Mouse (Mus musculus) cerebellum, adult 11 months (tissue): ENCODE measurements around the gene Lrmda.
"Not testable (repeated sequence)": the region's sequence is repeated elsewhere in the genome, so short reads cannot be mapped to it uniquely, and the experiment has no call there.

Experiments
- DNase-seq: peaks from one replicate; pipeline ENCODE4 v3.0.0; 2022

The Lrmda gene

DNA sequence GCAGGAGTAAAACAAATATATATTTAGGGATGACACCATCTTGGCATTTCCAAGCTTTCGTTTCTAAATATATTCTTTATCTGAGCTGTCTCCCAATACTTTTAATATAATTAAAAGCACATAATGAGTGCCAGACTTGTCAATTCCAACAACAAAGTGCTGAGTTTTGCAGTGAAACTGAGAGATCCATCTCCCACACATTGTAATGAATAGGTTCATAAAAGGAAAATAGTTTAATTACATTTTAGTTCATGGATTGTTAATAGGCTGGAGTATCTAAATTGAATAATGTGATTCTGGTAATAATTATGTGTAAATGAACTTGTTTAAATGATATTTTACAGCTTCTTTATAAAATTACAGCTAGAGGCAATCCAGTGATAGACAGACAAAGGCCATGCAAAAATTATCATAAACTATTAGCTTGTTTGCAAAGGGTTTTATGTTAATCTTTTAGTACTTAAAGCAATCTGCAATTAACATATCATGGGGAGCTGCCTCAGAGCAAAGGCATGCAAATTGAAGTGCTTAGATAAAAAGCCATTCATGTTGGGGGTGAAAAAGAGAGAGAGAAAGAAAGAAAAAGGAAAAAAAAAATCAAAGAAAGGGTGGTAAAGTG, 725.9 kb downstream of the Lrmda start:
- no peak for DNase-seq

DNA sequence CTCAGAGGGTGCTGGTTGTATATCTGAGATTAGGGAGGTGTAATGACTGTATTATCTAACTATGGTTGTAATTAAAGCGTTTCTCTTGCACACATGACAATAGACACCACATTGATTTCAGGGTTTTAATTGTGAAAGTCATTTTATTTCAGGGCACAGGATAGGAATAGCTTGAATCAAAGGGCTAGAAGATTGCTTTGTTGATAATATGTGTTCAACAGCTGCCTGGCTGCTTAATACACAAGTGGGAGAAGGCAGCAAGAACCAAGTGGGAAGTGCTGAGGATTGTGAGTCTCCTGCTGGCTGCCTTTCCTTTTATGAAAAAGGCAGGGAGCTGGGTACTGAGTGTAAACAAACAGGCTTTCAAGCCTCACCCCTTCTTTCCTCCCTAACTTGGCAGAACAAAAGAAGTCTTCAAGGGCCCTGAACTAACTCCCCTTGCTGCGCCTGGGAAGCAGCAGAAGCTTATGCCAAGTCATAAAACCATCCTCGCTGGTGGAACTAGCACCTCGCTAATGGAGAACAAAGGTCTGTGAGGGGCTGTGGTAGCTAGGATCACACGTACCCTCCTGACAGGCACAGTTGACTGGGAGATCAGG, 726.5 kb downstream of the Lrmda start:
- DNase-seq, result no peak

DNA sequence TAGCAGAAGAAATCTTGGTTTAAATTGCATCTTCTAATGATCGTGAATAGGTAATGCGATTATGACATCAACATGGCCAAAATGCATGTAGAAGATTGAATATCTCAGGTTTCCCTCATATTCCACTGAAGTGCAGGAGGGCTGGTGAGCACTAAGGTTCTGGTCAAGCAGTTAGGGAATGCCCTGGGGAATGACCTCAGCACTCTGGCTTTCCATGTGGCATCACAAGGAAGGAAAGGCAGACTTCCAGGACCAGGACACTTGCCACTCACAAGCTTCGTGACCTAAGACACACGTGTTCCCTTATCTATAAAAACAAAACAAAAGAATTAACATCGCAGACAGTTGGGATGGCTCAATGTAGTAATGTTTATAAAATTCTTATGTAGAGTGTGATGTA, 728.3 kb downstream of the Lrmda start:
- no peak for DNase-seq

DNA sequence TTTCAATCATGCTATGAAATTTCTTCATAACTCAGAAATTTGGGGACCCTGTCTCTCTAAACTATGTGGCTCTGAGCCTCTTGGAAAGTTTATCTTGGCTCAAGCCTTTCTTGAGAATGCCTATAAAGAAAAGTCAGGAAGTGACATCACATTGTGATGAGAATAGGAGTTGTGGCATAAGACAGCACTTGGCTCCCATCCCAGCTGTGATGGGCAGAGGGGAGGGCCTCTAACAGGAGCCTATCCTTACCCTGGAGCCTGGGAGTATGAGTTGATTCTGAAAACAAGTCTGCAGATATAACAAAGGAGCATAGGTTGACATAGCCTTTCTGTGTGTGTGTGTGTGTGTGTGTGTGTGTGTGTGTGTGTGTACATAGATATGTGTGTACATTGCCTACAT, 730.9 kb downstream of the Lrmda start:
- DNase-seq, result no peak

DNA sequence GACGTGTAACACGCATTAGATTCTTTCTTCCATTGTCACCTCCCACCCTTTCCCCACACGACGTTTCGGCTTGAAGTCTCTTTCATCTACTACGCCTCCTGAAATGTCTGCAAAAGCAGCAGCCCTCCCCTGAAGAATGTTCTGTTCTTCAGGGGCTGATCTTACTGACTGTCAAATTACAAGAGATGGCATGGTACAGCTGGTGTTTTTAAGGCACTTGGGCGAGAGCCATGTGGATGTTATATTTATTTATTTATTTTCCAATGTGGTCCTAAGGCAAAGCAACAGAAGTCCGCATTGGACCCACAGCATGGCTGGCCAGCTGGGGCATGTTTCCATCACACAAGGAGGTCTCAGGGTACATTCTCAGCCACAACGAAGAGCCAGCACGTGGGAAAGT, 731.8 kb downstream of the Lrmda start:
- no peak for DNase-seq

DNA sequence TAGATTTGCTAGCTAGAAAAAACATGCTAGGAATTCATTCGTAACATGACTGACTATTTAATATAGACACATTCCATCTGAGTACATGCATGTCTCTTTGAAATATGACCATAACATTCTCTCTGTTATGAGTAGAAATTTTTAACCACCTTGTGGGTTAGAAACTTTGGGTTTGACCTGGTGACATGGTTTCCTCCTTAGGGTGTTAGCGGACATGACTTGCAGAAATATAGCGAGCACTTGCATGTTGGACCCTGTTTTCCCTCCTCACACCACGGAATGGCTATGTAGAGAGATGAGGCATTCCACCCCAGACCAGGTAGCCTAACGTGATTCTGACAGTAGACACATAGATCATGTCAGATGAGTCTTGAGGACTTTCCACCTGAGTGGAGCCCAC, 735.1 kb downstream of the Lrmda start:
- no peak for DNase-seq

DNA sequence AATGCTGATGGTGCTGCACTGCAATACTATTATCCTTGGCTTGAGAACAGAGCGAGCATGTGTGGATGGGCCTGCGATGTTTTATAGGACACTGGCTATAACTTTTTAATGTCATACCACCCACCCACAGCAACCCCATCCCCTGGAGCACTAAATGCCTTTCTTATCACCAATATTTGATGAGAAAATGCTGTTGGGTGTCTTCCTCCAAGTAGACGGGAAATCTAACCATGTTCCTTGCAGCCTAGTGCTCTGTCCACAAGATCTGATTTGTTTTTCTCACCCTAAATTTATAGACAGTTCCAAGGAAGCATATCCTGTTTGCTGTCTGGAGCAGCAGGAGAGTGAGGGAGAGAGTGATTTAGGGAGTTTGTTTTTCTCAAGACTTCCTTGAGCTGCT, 738.0 kb downstream of the Lrmda start:
- no peak for DNase-seq

DNA sequence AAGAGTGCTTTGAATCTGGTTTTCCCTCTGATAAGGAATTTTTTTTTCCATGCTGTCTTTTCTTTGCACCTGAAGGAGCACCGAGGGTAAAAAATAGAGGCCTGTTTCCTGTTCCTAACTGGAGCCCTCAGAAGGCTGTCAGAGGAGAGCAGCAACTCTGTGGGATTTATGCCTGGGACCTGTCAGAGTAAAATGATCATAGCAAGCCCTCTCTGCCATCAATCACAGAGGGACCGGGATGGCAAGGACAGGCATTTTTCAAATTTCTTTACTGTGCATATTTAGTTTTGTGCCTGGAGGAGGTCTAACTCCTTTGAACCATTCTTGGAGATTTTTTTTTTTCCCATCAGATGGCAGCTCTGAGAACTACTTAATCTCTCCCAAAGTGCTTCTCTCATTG, 739.7 kb downstream of the Lrmda start:
- no peak for DNase-seq

DNA sequence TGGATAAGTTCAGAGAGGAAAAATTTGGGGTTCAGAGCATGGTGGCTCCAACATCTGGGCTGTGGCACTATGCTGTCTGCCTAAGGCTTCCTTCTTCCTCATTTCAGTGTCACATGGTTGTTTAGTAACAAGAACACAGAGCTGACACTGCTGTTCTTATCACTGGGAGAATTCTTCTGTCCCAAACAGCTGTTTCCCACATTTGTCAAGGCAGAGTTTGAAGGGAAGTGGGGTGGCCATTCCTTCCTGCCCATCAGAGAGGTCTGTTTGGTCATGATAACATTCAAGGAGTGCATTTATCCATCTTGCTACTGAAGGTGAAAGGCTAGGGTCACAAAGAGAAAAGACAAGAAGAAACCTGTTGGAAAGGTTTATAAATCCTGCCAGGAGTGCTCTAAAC, 740.2 kb downstream of the Lrmda start:
- no peak for DNase-seq

DNA sequence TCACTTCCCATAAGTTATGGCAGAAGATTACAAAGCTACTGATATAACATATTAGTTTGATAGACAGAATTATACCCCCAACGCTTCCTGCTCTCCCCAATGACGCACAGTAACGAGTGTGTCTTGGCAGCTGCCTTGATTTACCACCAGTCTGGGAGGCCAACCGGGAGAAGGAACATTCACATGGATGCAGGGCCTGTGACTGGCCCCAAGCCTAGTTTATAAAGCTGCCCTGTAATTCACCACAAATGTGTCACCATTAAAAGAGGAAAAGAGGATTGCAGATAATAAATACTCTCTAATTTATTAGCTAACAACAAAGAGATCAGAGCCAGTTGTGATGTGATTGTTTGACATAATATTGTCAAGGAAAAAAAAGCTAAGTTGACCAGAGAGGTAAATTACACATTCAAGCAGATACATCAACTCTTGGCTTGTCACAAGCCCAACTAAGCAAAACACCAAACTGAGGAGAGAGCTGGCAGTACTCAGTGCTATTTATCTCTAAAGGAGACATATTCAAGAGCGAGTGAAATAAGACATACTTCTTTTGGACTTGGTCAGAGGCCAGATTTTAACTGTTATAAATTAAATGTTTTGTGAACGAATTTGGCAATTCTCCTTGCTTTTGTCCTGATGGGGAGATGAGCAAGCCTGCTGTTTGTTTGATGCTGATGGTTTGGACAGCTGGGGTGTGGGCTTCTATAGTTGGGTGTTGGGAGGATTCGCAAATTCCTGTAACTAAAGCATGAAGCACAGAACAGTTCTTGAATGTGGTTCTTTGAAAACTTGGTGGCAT, 740.9 kb downstream of the Lrmda start:
- DNase-seq, result no peak

DNA sequence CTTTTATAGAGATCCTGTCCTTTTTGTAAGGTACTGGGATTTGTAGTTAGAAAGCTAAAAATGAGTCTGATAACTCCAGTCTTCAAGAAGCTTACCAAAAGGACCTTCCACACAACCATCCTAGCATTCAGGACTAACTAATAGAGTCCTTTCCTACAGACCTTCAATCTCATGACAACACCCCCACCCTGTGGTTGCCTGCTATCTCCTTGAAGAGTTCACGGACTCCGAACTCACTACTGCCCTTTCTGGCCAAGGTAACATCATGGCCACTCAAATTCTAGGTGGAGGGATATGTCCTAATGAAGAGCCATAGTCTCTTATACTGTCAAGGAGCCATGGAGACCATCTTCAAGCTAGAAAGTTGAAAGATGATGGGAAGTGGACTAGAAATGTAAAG, 762.2 kb downstream of the Lrmda start:
- DNase-seq, result no peak

DNA sequence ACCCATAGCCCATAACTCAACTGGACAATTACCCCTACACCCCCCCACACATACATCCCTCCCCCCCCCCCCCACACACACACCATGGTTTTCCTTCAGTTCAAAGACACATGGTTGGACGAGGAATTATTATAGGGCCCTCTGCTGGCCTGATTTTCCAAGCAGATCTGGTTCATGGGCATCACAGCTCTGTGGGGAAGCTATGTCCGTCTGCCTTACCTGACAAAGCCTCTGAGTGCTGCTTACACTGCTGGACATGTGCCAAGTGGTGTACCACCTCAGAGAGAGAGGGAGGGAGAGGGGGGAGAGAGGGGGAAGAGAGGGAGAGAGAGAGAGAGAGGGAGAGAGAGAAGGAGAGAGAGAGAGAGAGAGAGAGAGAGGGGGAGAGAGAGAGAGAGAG, 762.9 kb downstream of the Lrmda start:
- DNase-seq, result no peak

DNA sequence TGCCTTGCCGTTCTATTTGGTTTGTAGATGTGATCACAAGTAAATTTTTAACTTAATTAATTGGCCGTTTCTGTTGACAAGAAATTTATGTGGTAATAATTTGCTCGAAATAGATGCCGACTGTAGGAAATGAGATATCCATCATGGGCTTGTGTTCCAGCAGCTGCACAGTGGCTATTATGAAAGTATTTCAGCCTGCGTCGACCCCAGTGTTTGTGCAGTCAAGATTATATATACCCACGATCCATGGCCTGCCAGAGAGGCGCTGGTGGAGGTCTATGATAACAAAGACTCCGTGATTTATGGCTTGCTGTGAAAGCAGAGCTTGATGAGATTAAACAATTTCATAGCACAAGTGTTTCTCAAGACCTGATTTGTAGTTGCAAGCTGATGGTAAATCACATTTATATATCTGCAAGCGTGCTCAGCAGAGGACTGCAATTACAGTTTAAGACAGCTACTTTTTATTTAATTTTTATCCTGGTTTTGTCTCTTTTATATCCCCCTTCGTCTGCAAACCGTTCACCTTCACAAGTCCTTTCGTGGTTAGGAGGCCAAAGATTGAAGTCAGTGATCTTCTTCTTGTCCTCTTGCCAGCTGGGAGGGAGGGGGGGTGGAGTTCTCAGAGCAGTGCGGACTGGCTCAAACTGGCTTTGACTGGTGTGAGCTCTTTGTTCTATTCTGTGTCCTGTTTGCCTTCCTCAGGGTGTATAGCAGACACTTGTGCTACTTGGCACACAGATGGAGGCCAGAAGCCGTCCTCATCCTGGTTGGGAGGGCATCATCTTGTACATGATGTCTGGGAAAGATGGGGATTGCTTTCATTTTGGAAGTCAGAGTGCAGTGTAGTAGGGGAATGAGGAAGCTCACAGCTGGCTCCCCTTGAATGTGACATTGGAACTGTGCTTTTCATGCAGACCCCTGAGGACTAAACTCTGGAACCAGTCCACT, 764.0 kb downstream of the Lrmda start:
- no peak for DNase-seq

DNA sequence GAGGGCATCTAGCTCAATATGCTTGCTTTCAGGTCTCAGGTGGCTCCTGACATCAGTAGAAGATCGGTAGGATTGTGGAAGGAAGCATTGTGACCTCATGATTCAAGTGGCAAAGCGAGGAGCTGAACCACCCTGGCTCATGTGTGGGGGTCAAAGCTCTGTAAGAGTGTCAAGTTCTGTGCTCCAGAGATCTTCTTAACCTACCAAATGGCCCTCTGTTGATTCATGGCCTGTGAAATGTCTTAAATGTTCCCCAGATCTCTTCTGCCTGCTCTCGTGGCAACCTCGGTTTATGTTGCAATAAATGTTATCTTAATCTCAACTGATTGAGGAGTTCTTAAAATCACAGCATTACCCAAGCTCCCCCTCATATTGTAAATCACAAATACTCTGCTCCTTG, 780.5 kb downstream of the Lrmda start:
- DNase-seq, result no peak

DNA sequence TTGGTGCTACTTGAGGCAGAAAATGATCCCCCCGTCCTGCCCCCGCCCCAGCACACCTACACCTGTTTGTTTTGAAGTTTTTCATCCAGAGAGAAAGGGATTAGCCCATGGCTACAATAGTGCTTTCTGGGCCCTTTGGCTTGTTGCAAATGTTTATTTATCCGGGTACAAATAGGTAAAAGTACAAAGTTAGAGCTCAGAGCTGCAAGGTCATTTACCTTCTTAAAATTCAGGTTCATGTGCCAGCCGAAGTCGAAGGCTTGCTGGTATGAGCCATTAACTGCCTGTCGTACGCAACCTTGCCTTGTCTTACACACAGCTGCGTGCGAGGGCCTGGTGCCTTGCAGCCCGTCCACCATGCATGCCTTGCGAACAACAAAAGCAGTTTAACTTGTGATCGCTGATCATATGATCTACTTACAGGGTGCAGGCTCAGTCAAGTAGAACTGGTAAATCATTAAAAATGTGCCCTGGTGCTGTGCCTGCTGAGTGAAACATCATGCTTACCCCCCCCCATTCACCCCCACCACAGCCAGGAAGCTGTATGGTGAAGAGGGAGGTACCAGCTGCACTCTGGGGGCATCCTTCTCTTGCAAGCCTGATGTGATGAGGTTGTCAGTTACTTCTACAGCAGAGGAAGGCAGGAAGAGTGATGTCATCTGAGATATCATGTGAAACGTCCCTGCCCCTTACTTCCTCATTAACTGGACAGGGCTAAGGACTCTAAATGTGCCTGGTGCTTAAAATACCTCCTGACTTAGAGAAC, 781.5 kb downstream of the Lrmda start:
- no peak for DNase-seq

DNA sequence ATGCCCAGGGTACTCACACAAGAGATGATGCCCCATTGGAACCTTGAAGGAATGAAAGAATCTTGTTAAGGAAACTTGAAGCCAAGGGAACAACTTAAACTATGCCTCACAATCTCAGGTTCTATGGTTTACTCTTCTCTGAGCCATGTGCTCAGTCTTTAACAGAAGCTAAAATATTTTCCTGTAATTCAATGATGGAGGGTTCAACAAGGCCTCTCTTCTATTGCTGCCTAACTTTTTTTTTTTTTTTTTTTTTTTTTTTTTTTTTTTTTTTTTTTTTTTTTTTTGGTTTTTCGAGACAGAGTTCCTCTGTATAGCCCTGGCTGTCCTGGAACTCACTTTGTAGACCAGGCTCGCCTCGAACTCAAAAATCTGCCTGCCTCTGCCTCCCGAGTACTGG, 782.2 kb downstream of the Lrmda start:
- DNase-seq, result not testable (repeated sequence)

DNA sequence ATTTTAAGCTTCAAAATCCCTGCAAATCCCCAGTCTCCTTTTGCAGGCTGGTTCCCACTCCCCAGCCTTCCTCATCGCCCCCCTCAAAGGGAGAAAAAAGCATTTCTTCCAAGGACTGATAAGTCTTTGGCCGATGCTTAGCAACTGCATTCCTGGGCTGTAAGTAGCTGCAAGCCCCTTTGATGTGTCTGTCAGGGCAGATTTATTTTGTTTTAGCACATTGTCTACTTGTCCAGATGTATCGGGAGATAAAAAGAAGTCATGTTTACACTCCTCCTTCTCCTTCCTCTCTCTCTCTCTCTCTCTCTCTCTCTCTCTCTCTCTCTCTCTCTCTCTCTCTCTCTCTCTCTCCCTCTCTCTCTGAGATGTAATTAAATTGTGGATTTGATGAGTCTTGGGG, 787.8 kb downstream of the Lrmda start:
- no peak for DNase-seq

DNA sequence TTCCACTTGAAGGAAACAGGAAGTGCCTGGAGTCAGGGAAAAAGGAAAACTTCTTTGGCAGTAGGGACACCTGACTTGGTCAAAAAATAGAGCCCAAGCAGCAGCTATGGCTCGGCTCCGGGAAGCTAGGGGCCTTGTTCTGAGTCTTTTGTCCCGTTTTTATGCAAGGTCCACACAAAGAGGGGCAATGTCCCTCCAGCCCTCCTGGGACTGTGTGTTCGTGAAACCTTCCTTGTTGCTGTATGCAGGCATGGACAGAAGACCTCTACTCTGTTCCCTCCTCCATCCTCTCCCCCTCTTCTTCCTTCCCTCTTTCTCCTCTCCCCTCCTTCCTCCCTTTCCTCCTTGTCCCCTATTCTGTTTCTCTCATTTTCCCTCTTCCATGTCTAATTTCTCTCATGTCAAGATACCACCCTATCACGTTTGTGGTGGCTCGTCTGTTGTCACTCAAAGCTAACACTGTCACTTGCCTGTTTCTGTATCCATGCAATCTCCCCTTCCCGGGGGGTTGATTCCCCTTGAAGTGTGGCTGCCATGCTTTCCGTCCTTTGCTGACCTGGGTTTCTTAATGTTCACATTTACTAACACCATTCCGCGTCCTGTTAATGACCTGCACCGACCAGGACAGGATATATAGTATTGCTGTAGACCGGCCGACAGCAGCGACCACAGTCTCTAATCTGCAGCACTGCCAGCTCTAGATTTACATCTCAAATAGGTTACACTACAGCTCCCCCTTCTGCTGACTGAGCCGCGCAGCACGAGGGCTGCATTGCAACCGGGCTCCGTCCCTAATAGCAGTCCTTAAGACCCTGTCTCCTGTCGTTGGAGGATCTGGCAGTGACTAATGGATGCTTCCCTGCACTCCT, 788.4 kb downstream of the Lrmda start:
- DNase-seq, result no peak

DNA sequence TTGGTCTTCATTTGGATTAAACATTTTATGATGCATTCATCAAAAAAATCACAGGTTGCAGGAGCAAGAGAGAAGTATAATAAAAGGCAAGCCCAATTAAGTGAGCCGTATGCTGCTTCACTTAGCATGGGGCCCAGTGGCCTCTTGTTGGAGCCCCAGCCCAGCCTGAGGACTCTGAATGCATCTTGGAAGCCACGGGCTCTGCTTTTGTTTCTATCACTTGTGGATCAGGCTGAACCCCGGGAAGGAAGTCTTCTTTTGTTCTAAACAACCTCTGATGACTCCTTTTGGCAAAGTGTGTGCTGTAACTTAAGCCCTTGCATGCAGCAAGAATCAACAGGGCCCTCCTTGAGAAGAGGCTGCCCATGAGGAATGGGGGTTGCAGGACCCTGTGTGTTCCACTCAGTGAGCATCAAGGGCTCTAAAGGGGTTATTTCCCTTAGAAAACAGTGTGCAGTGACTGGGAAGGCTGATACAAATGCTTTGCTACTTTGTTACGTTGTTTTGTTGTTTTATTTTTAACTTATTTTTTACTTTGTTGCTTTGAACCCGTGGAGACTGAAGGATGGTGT, 789.2 kb downstream of the Lrmda start:
- DNase-seq, result no peak

DNA sequence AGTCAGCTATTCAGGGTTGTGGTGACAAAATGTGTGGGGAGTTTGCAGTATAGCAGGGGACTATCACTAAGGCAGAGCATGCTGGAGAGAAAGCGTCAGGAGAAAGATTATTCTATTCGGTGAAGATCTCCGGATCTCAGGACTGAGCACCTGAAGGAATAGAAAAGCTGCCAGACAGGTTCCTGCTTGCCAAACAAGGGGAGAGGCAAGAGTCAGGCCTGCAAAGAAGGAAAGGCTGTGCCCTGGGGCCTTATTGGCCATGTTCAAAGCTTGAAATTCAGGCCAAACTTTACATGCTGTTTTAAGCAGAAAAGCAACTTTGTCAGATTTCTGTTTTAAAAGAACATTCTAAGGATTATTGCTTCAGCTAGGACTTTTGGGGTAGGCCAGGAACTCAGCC, 789.7 kb downstream of the Lrmda start:
- no peak for DNase-seq

DNA sequence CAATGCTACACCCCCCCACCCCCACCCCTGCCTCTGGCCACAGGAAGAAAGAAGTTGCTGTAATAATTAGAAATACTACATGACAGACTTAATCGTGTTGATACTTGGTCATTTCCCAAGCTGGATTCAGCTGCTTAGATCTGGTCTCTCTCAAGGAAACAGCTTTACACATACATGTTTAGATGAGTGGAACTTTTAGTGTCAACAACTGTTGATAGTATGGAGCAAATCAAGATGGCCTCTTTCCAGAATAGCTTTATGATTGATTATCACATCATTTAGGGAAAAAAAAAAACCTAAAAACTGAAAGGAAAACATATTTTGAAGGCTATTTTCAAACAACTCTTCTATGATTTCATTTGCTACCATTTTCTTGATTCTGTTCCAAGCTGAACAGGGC, 791.0 kb downstream of the Lrmda start:
- no peak for DNase-seq
